Mouse (Mus musculus) cortical plate, adult 2 months (tissue): ENCODE measurements around the gene Relch. TPM values are rescaled to one million over a fixed set of nuclear protein-coding genes. Genes with fewer than 3 reads are reported as not detected.

ENCODE experiments used
- H3K27ac ChIP-seq: fragments of 200-500 bp; 2 replicates; pipeline ENCODE4 v1.5.1; 2012; ENCODE audit warnings: low read length, control low read depth, inconsistent platforms; ENCODE audit not compliant: insufficient read depth
- H3K4me1 ChIP-seq: fragments of 200-500 bp; 2 replicates; pipeline ENCODE4 v1.6.1; 2011; ENCODE audit warnings: low read length; ENCODE audit not compliant: control insufficient read depth, insufficient read depth
- H3K4me3 ChIP-seq: fragments of 200-500 bp; 2 replicates; pipeline ENCODE4 v1.5.1; 2011; ENCODE audit warnings: mild to moderate bottlenecking, low read length, control low read depth; ENCODE audit not compliant: insufficient read depth
- CTCF ChIP-seq: fragments of 200-500 bp; IDR thresholded peaks from 2 replicates; pipeline ENCODE4 v1.5.1; 2011; ENCODE audit warnings: mild to moderate bottlenecking, control low read depth, low read length; ENCODE audit not compliant: insufficient read depth; ENCODE audit errors: extremely low read depth
- POLR2A ChIP-seq: fragments of 200-500 bp; IDR thresholded peaks from 2 replicates; pipeline ENCODE4 v1.6.1; 2011; ENCODE audit warnings: mild to moderate bottlenecking, low read length, control low read depth; ENCODE audit not compliant: insufficient read depth; ENCODE audit errors: extremely low read depth
- polyA plus RNA-seq: library from polyadenylated mRNA; depleted of rRNA; stranded (reverse); fragments of >200 nt; gene quantifications from 2 replicates; pipeline ENCODE4 v1.2.3, GENCODE M21; 2012; rRNA removed

Relch gene
- 39.6 and 40.3 TPM in 2 replicates for polyA plus RNA-seq

DNA sequence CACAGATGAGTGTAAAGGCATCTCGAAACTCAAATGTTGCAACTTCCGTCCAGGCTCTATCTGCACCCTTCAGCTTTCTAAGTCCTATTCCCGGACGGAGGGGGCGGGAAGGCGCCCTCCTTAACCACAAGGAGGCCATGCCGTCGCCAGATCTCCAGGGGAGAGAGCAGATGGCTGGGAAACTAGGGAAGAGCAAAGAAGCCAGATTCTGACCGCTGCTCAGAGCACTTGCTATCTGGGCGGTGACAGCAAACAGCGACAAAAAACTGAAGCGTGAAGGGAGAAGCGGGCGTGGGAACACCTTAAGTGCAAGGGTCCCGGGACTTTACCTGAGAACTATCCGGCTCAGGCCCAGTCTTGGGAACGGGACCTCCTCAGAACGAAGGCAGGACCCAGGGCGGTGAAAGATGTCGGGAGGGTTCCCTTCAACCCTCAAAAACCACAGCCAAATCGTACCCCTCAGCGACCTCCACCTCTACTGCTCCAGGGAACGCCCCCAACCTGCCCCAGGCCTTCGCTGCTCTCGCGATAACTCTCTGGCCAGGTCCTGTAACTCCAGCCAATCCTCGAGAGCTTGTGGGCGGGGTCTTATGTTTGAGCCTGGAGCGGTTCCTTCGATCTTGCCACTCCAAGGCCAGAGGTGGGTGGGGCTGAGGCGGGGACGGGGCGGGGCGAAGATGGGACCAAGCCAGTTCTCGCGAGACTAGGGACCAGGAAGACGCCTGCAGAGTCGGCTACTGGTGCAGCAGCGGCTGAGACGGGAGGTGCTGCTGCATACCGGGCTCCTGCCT is at the start of gene Relch, which contains the start of gene Pign:
TSS of gene Relch (plus strand) at position 691 of the 791 bp plus-strand sequence.
TSS of gene Pign (minus strand) at position 507 of the 791 bp plus-strand sequence.
- H3K4me3 ChIP-seq: peak within 1 kb of the TSS; percentile 83
- H3K27ac ChIP-seq: peak within 1 kb of the TSS; percentile 22; the same call in 1 of the 2 replicates
- no peak for TF ChIP-seq CTCF
- TF ChIP-seq POLR2A: peak; percentile 83
- H3K4me1 ChIP-seq: peaks cover 5% of the 10 kb centered on the region

DNA sequence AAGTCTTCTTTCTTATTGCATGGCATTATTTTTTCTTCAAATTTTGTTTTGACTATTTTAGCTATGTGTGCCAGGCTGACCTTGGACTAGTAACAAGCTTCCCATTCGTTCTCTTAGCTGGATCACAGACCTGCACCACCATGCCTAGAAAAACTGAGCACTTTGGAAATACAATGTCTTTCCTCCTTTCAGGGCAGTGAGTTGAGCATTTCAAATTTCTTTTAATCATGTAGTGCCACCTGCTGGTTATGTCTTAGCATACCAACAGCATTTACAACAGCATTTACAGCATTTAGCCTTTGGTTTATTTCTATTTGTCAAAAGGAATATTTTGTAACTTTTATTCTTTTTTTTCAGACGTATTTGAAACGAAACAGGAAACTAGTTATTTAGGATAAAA is 33.2 kb upstream of the Relch start:
- Histone ChIP-seq H3K4me3 (no peak overlapping the region), H3K4me1 (no peaks in the 10 kb centered on the region), H3K27ac (no peak overlapping the region)
- no peak for TF ChIP-seq POLR2A
- TF ChIP-seq CTCF: no peak

GRCm38 (mm10) chr1:105644093-105644492 is 19.6 kb upstream of the Relch start:
- Histone ChIP-seq H3K4me3 (no peak overlapping the region), H3K4me1 (no peaks in the 10 kb centered on the region), H3K27ac (no peak overlapping the region)
- TF ChIP-seq CTCF: no peak
- no peak for TF ChIP-seq POLR2A

DNA sequence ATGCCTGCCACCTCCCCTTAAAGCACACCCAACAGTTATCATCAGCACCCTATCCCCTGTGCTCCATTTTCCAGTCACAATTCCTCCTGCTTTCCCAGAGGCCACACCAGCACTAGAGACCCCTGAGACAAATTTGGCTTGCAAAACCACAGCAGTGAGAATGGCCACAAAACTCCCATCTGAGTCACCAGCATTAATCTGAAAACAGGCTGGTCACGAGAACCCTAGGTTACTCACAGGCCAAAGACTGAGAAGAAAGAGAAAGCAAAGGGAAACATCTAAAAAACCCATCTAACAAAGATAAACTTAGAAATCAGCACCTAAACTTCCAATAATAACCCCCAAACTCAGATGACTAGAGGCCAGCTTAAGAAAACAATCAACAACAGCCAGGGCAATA is 13.0 kb upstream of the Relch start:
- TF ChIP-seq CTCF (no peak), POLR2A (no peak)
- Histone ChIP-seq H3K4me1 (no peaks in the 10 kb centered on the region), H3K27ac (no peak overlapping the region), H3K4me3 (no peak overlapping the region)

- H3K4me1 ChIP-seq: no peaks in the 10 kb centered on the region
- no peak overlapping the region for H3K4me3 ChIP-seq
- no peak overlapping the region for H3K27ac ChIP-seq
- TF ChIP-seq POLR2A: no peak
- TF ChIP-seq CTCF: no peak
Measured at GRCm38 (mm10) chr1:105653981-105654380, 9.7 kb upstream of the Relch start.

DNA sequence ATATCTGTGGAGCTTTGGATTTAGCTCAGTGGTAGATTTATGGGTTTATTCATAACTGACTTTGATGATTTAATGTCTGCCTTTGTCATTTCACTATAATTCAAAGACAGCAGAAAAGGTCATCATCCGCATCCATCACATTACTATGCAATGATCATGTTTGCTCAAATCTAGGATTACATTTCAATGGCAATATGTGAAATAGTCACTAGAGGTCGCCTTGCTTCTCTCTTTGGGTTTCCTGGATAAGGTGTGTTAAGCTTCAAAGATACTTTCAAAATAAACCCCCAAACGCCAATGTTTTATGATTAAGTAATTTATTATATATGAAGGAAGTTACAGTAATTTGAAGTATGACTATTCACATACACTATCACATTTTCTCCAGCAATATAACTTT is 3.6 kb upstream of the Relch start:
- no peak overlapping the region for H3K4me3 ChIP-seq
- TF ChIP-seq CTCF (no peak), POLR2A (no peak)
- no peak overlapping the region for H3K27ac ChIP-seq
- H3K4me1 ChIP-seq: no peaks in the 10 kb centered on the region

DNA sequence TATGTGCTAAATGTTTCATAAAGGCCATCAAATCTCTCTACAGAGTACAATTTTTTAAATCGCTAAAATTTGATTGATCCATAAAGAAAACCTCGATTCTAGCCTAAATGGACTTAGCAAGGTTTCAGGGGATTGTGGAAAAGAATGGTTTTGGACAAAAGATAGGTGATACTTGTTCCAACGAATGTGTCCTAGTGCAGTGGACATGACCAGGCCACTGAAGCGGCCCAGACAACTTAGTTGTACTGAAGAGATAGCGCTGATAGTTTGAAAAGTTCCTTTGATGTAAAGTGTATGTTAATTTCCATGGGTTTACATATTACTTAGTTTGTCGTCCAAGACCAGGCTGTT is 866 bp upstream of the Relch start:
- Histone ChIP-seq H3K4me3 (peak overlapping the region; percentile 83), H3K27ac (no peak overlapping the region), H3K4me1 (peaks cover 5% of the 10 kb centered on the region)
- TF ChIP-seq CTCF: no peak
- TF ChIP-seq POLR2A: no peak

- TF ChIP-seq POLR2A: no peak
- no peak for TF ChIP-seq CTCF
- peak overlapping the region; percentile 22; the same call in 1 of the 2 replicates for H3K27ac ChIP-seq
Measured at GRCm38 (mm10) chr1:105663962-105664812, 526 bp downstream of the Relch start.

DNA sequence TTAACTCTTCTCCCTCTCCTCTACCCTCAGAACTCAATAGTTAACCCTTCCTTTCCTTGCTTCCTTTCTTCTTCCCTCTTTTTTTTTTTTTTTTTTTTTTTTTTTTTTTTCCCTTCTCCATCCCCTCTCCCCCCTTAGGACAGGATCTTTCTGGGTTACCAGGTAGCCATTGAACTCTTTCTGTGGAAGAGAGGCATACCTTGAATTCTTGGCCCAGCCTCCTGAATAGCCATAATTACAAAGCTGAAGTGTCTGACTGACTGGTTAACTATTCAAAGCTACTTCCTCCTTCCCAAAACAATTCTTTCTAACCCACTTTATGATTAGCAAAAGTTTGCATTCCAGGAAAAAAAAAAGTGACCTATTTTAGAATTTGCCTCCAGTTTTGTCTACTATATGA is 6.0 kb downstream of the Relch start:
- Histone ChIP-seq H3K4me3 (no peak overlapping the region), H3K27ac (no peak overlapping the region), H3K4me1 (peaks cover 5% of the 10 kb centered on the region)
- TF ChIP-seq POLR2A: no peak
- no peak for TF ChIP-seq CTCF

More at GRCm38 (mm10) chr1:105663962-105664812, 526 bp downstream of the Relch start:
- H3K4me3 ChIP-seq: peak overlapping the region; percentile 83
- H3K4me1 ChIP-seq: peaks cover 5% of the 10 kb centered on the region

GRCm38 (mm10) chr1:105674763-105675162 is 11.1 kb downstream of the Relch start:
- no peaks in the 10 kb centered on the region for H3K4me1 ChIP-seq
- H3K4me3 ChIP-seq: no peak overlapping the region
- no peak for TF ChIP-seq CTCF

More at GRCm38 (mm10) chr1:105674763-105675162, 11.1 kb downstream of the Relch start:
- no peak overlapping the region for H3K27ac ChIP-seq
